Mouse (Mus musculus): ENCODE measurements around the gene 4930452B06Rik.

Gene 4930452B06Rik

GRCm38 (mm10) chr14:8451117-8451516 lies 214.9 kb downstream of the 4930452B06Rik start:
- DNase-seq (ENCODE audit: low read depth, low spot score): no peak

GRCm38 (mm10) chr14:8450342-8450741 lies 215.7 kb downstream of the 4930452B06Rik start:
- DNase-seq (ENCODE audit: low read depth, low spot score): no peak

GRCm38 (mm10) chr14:8449299-8449698 lies 216.7 kb downstream of the 4930452B06Rik start:
- no peak for DNase-seq (ENCODE audit: low read depth, low spot score)

- no peak for DNase-seq (ENCODE audit: low read depth, low spot score)
Measured at GRCm38 (mm10) chr14:8447352-8447751, 218.7 kb downstream of the 4930452B06Rik start.

- no peak for DNase-seq (ENCODE audit: low read depth, low spot score)
Measured at GRCm38 (mm10) chr14:8444363-8444762, 221.7 kb downstream of the 4930452B06Rik start.

GRCm38 (mm10) chr14:8442691-8443090 lies 223.3 kb downstream of the 4930452B06Rik start:
- DNase-seq (ENCODE audit: low read depth, low spot score): no peak

- no peak for DNase-seq (ENCODE audit: low read depth, low spot score)
Measured at GRCm38 (mm10) chr14:8441623-8442022, 224.4 kb downstream of the 4930452B06Rik start.

GRCm38 (mm10) chr14:8430611-8431230 lies 235.3 kb downstream of the 4930452B06Rik start:
- no peak for DNase-seq (ENCODE audit: low read depth, low spot score)

GRCm38 (mm10) chr14:8429767-8430166 lies 236.3 kb downstream of the 4930452B06Rik start:
- DNase-seq (ENCODE audit: low read depth, low spot score): no peak

GRCm38 (mm10) chr14:8422833-8423232 lies 243.2 kb downstream of the 4930452B06Rik start:
- no peak for DNase-seq (ENCODE audit: low read depth, low spot score)

- DNase-seq (ENCODE audit: low read depth, low spot score): no peak
Measured at GRCm38 (mm10) chr14:8421199-8421787, 244.7 kb downstream of the 4930452B06Rik start.

- no peak for DNase-seq (ENCODE audit: low read depth, low spot score)
Measured at GRCm38 (mm10) chr14:8418610-8419009, 247.4 kb downstream of the 4930452B06Rik start.

- no peak for DNase-seq (ENCODE audit: low read depth, low spot score)
Measured at GRCm38 (mm10) chr14:8405946-8406345, 260.1 kb downstream of the 4930452B06Rik start.

- no peak for DNase-seq (ENCODE audit: low read depth, low spot score)
Measured at GRCm38 (mm10) chr14:8403310-8403709, 262.7 kb downstream of the 4930452B06Rik start.

- no peak for DNase-seq (ENCODE audit: low read depth, low spot score)
Measured at GRCm38 (mm10) chr14:8398507-8398906, 267.5 kb downstream of the 4930452B06Rik start.

- peak; percentile 26 for DNase-seq (ENCODE audit: low read depth, low spot score)
Measured at GRCm38 (mm10) chr14:8395690-8396287, 270.3 kb downstream of the 4930452B06Rik start.

GRCm38 (mm10) chr14:8392181-8392825 lies 273.7 kb downstream of the 4930452B06Rik start:
- DNase-seq (ENCODE audit: low read depth, low spot score): no peak

Data from A20 (cell line).